Mouse (Mus musculus) layer of hippocampus, postnatal 14 days (tissue): ENCODE measurements around the gene Slc22a3. TPM values are rescaled to one million over a fixed set of nuclear protein-coding genes. Genes with fewer than 3 reads are reported as not detected.

Experiments used
- total RNA-seq, 2 experiments: library from RNA; stranded (reverse); gene quantifications; 2 replicates each; pipeline ENCODE4 v1.2.3; 2021

Gene Slc22a3
- total RNA-seq, 2 experiments from 2014 or later = 0.92 to 1.6 TPM

Other genes starting within 250 kb of the Slc22a3 start
- gene Map3k4, start 188.9 kb downstream of the Slc22a3 start, total RNA-seq = 10 to 100 TPM; 41.5 to 46.0 TPM
- gene Plg, start 129.1 kb downstream of the Slc22a3 start, total RNA-seq = not detected
- gene Slc22a2, start 76.4 kb upstream of the Slc22a3 start, total RNA-seq = under 1 TPM; 0.38 to 0.48 TPM
- not detected for gene Slc22a1, start 168.1 kb upstream of the Slc22a3 start, total RNA-seq